Mouse (Mus musculus) neural tube, embryonic 10.5 days (tissue): Measurements from ENCODE around the gene Slc22a17.

Experiments
- DNase-seq: peaks from one replicate; pipeline ENCODE4 v3.0.0-alpha.2; 2017; ENCODE audit warnings: low spot score; ENCODE audit errors: extremely low spot score

Slc22a17 gene

GRCm38 (mm10) chr14:54863501-54864312 lies 49.2 kb downstream of the Slc22a17 start:
- peak; percentile 94 for DNase-seq

DNA sequence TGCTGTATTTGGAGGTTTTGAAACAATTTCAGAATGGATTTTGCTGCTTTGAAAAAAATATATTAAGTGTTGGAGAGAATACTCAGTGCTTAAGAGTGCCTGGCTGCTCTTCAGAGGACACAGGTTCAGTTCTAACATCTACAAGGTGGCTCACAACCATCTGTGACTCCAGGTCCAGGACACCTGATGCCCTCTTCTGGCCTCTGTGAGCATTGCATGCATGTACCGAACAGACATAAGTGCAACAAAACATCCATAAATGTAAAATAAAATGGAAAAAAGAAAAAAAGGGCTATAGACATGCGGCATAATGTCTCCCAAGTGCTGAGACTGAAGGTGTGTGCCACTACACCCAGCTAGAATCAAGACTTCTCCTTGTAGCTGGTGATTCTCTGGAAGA lies 52.4 kb downstream of the Slc22a17 start:
- peak; percentile 56 for DNase-seq

DNA sequence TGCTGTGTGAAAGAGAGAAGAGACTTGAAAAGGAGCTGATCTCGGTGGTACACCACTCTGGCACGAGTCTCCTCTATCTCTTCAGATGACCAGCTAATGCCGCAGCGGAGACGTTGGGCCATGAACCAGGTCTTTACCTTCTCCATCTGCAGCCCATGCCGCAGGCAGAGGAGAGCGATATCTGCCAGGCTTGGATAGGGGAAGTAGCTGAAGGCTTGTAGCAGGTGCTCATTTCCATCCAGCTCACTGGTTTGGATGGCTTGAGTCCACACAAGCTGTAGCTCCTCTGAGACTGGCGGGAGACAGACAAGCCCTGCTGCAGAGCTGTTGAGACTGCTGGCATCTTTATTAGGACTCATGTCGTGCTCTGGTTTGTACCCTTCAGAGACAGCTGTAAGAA lies 55.0 kb downstream of the Slc22a17 start:
- no peak for DNase-seq

- no peak for DNase-seq
Observed at GRCm38 (mm10) chr14:54856703-54857102, 56.2 kb downstream of the Slc22a17 start.
